Mouse (Mus musculus): Measurements from ENCODE around the gene Akirin1. TPM values are rescaled to one million over a fixed set of nuclear protein-coding genes. Genes with fewer than 3 reads are reported as not detected.
A peak's percentile ranks its signal among the peaks of the same experiment; 100 is the strongest.

The Akirin1 gene
- polyA plus RNA-seq, 1 experiment from 2014 or later: 48.4 TPM

DNA sequence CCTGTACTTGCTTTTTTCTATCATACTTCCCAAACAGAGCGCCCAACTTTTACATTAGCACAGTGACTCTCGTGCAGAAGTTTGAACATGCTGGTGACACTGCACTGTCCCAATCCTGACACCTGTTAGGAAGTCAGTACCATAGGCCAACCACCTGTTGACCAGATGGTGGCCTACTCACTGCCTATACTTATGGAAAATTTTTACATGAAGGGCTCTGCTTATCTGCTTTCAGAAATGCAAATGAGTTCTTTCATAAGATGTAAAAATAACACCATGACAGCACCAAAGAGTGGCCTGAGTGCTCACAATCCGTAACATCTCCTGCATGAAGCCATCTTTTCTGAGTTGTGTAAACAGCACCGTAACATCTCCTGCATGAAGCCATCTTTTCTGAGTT lies 11.4 kb downstream of the Akirin1 start:
- Histone ChIP-seq H3K4me2 (ENCODE audit: low read length) (no peak overlapping the region), H3K4me3 (ENCODE audit: low read depth, low read length) (no peak overlapping the region), H3K36me3 (ENCODE audit: control insufficient read depth, insufficient read depth, low read length) (peaks cover 77% of the 10 kb centered on the region), H3K9me3 (ENCODE audit: control insufficient read depth, low read length) (no peaks in the 10 kb centered on the region), H3K4me1 (replicated peaks; ENCODE audit: control insufficient read depth, insufficient read depth, low read length) (no peaks in the 10 kb centered on the region), H3K9ac (ENCODE audit: low read length) (no peak overlapping the region), H3K27ac (ENCODE audit: low read depth) (no peak overlapping the region), H3K27me3 (replicated peaks; ENCODE audit: control insufficient read depth, insufficient read depth, low read length) (no peaks in the 10 kb centered on the region)
- WGBS: 87% methylated on average over 4 of the region's 4 CpGs
- ATAC-seq (replicated peaks; ENCODE audit: low FRiP score, low TSS enrichment, low read depth) (no peak), DNase-seq (ENCODE audit: low spot score) (no peak)

- Histone ChIP-seq H3K9me3 (ENCODE audit: control insufficient read depth, low read length) (no peaks in the 10 kb centered on the region), H3K9ac (ENCODE audit: low read length) (no peak overlapping the region), H3K27ac (ENCODE audit: low read depth) (no peak overlapping the region), H3K27me3 (replicated peaks; ENCODE audit: control insufficient read depth, insufficient read depth, low read length) (no peaks in the 10 kb centered on the region), H3K4me1 (replicated peaks; ENCODE audit: control insufficient read depth, insufficient read depth, low read length) (no peaks in the 10 kb centered on the region), H3K4me3 (ENCODE audit: low read depth, low read length) (no peak overlapping the region), H3K36me3 (ENCODE audit: control insufficient read depth, insufficient read depth, low read length) (peaks cover 39% of the 10 kb centered on the region), H3K4me2 (ENCODE audit: low read length) (no peak overlapping the region)
- DNase-seq (ENCODE audit: low spot score): no peak
- ATAC-seq (replicated peaks; ENCODE audit: low FRiP score, low TSS enrichment, low read depth): no peak
- 87% methylated on average over 9 of the region's 9 CpGs for WGBS
These were observed 16.6 kb downstream of the Akirin1 start for GRCm38 (mm10) chr4:123733532-123733931.

DNA sequence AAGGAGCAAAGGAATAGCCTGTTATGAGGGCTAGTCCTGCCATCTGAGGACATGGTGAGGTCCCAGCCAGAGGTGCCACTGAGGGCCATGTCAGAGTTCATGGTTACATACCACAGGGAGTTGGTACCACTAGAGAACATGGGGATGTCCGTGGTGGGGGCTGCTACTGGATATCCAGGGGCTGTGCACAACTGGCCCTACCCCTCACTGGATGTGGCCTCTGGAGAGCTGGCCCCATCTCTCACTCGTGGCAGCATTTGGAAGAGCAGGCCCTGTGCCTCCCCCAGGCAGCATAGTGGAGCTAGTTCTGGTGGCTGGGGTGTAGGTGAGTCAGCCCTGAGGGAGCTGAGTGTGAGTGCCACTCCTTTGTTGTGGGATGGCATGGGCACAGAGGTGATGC lies 17.2 kb downstream of the Akirin1 start:
- H3K9ac ChIP-seq (ENCODE audit: low read length): no peak overlapping the region
- no peak for ATAC-seq (replicated peaks; ENCODE audit: low FRiP score, low TSS enrichment, low read depth)
- H3K36me3 ChIP-seq (ENCODE audit: control insufficient read depth, insufficient read depth, low read length): peaks cover 33% of the 10 kb centered on the region
- WGBS: 78% methylated on average over 2 of the region's 2 CpGs
- H3K4me3 ChIP-seq (ENCODE audit: low read depth, low read length): no peak overlapping the region
- H3K4me2 ChIP-seq (ENCODE audit: low read length): no peak overlapping the region
- DNase-seq (ENCODE audit: low spot score): no peak
- no peaks in the 10 kb centered on the region for H3K27me3 ChIP-seq (replicated peaks; ENCODE audit: control insufficient read depth, insufficient read depth, low read length)
- no peaks in the 10 kb centered on the region for H3K4me1 ChIP-seq (replicated peaks; ENCODE audit: control insufficient read depth, insufficient read depth, low read length)
- H3K27ac ChIP-seq (ENCODE audit: low read depth): no peak overlapping the region
- no peaks in the 10 kb centered on the region for H3K9me3 ChIP-seq (ENCODE audit: control insufficient read depth, low read length)

GRCm38 (mm10) chr4:123732163-123732910 lies 17.8 kb downstream of the Akirin1 start:
- Histone ChIP-seq H3K4me1 (replicated peaks; ENCODE audit: control insufficient read depth, insufficient read depth, low read length) (no peaks in the 10 kb centered on the region), H3K27me3 (replicated peaks; ENCODE audit: control insufficient read depth, insufficient read depth, low read length) (no peaks in the 10 kb centered on the region), H3K4me2 (ENCODE audit: low read length) (no peak overlapping the region), H3K4me3 (ENCODE audit: low read depth, low read length) (no peak overlapping the region), H3K9me3 (ENCODE audit: control insufficient read depth, low read length) (no peaks in the 10 kb centered on the region), H3K27ac (ENCODE audit: low read depth) (no peak overlapping the region), H3K36me3 (ENCODE audit: control insufficient read depth, insufficient read depth, low read length) (peaks cover 27% of the 10 kb centered on the region), H3K9ac (ENCODE audit: low read length) (no peak overlapping the region)
- 89% methylated on average over 4 of the region's 4 CpGs for WGBS
- ATAC-seq (replicated peaks; ENCODE audit: low FRiP score, low TSS enrichment, low read depth) (no peak), DNase-seq (ENCODE audit: low spot score) (no peak)

DNA sequence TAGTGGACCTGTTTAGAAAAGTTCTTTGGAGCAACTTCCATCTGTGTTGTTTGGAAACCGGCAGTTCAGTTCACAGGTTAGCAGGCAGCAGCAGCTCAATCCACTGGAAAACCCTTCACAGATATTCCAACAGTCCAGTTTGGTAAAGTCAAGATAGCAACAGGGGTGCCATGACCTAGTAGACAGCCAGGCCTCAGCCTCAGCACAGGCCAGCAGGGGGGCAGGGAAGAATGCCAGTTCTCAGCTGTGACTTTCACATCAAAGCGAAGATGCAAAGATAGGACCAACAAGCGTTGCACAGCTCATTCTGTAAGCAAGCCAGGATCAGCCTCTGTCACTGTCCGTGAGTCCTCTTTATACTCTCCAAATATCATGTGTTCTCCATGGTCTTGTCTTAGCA lies 28.4 kb downstream of the Akirin1 start:
- Histone ChIP-seq H3K4me1 (replicated peaks; ENCODE audit: control insufficient read depth, insufficient read depth, low read length) (0 out of 2 replicates have a peak, but pooled peaks cover 2% of the 10 kb centered on the region), H3K27ac (ENCODE audit: low read depth) (no peak overlapping the region), H3K27me3 (replicated peaks; ENCODE audit: control insufficient read depth, insufficient read depth, low read length) (no peaks in the 10 kb centered on the region), H3K4me3 (ENCODE audit: low read depth, low read length) (no peak overlapping the region), H3K9ac (ENCODE audit: low read length) (no peak overlapping the region), H3K36me3 (ENCODE audit: control insufficient read depth, insufficient read depth, low read length) (no peaks in the 10 kb centered on the region), H3K9me3 (ENCODE audit: control insufficient read depth, low read length) (no peaks in the 10 kb centered on the region), H3K4me2 (ENCODE audit: low read length) (no peak overlapping the region)
- DNase-seq (ENCODE audit: low spot score) (no peak), ATAC-seq (replicated peaks; ENCODE audit: low FRiP score, low TSS enrichment, low read depth) (no peak)
- 88% methylated on average over 4 of the region's 4 CpGs for WGBS

DNA sequence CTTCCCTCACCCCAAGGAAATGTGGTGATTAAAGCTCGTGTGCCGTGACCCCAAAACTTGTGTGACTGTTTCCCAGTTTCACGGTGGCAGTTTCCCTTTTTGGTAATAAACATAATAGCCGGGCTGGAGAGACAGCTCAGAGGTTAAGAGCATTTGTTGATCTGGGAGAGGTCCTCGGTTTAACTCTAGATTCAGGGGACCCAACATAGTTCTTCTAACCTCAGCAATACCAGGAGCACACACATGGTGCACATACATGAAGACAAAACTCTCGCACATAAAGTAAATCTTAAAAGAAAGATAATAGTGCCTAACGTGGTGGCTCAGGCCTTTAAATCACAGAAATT lies 31.7 kb downstream of the Akirin1 start:
- no peak for DNase-seq (ENCODE audit: low spot score)
- 0 out of 2 replicates have a peak, but pooled peaks have one; percentile 28 for ATAC-seq (replicated peaks; ENCODE audit: low FRiP score, low TSS enrichment, low read depth)
- 22% methylated on average over 7 of the region's 7 CpGs for WGBS

GRCm38 (mm10) chr4:123717574-123718433 lies 32.3 kb downstream of the Akirin1 start, which contains the start of gene Ndufs5:
Gene Ndufs5 (minus strand): TSS chr4:123718202.
- Histone ChIP-seq H3K4me1 (replicated peaks; ENCODE audit: control insufficient read depth, insufficient read depth, low read length) (0 out of 2 replicates have a peak, but pooled peaks cover 2% of the 10 kb centered on the region), H3K9ac (ENCODE audit: low read length) (peak within 1 kb of the TSS; percentile 84), H3K4me3 (ENCODE audit: low read depth, low read length) (peak within 1 kb of the TSS; percentile 54), H3K27ac (ENCODE audit: low read depth) (no peak within 1 kb of the TSS), H3K36me3 (ENCODE audit: control insufficient read depth, insufficient read depth, low read length) (peaks cover 18% of the 10 kb centered on the region), H3K4me2 (ENCODE audit: low read length) (peak within 1 kb of the TSS; percentile 53), H3K27me3 (replicated peaks; ENCODE audit: control insufficient read depth, insufficient read depth, low read length) (no peaks in the 10 kb centered on the region), H3K9me3 (ENCODE audit: control insufficient read depth, low read length) (no peaks in the 10 kb centered on the region)
- WGBS: under 1% methylated on average over 40 of the region's 40 CpGs
- DNase-seq (ENCODE audit: low spot score): peak; percentile 95
- ATAC-seq (replicated peaks; ENCODE audit: low FRiP score, low TSS enrichment, low read depth): peak; percentile 94

More for the DNA sequence above, 31.7 kb downstream of the Akirin1 start:
- Histone ChIP-seq H3K9me3 (ENCODE audit: control insufficient read depth, low read length) (no peaks in the 10 kb centered on the region), H3K36me3 (ENCODE audit: control insufficient read depth, insufficient read depth, low read length) (peaks cover 18% of the 10 kb centered on the region), H3K27me3 (replicated peaks; ENCODE audit: control insufficient read depth, insufficient read depth, low read length) (no peaks in the 10 kb centered on the region), H3K27ac (ENCODE audit: low read depth) (no peak overlapping the region), H3K4me2 (ENCODE audit: low read length) (peak overlapping the region; percentile 53), H3K9ac (ENCODE audit: low read length) (peak overlapping the region; percentile 84), H3K4me3 (ENCODE audit: low read depth, low read length) (peak overlapping the region; percentile 54), H3K4me1 (replicated peaks; ENCODE audit: control insufficient read depth, insufficient read depth, low read length) (0 out of 2 replicates have a peak, but pooled peaks cover 2% of the 10 kb centered on the region)

DNA sequence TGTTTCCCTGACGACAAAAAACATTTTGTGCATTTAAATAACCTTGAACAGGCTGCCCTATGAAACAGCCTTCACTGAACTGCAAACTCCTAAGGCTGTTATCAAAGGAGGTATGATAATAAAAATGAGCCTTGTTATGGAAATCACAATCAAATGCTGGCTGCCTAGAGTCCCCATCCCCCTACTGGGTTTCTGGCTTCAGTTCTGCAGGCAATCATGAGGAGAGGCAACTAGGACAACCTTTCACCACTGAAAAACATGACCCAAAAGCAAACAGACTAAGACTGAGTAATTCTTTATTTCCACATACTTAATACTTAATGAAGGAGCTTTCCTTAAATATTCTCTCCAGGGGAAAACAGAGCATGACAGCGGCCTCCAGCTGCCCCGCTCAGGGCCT lies 37.7 kb downstream of the Akirin1 start:
- no peaks in the 10 kb centered on the region for H3K27me3 ChIP-seq (replicated peaks; ENCODE audit: control insufficient read depth, insufficient read depth, low read length)
- H3K9ac ChIP-seq (ENCODE audit: low read length): no peak overlapping the region
- DNase-seq (ENCODE audit: low spot score) (no peak), ATAC-seq (replicated peaks; ENCODE audit: low FRiP score, low TSS enrichment, low read depth) (no peak)
- 96% methylated on average over 1 of the region's 3 CpGs for WGBS
- peaks cover 18% of the 10 kb centered on the region for H3K36me3 ChIP-seq (ENCODE audit: control insufficient read depth, insufficient read depth, low read length)
- H3K4me2 ChIP-seq (ENCODE audit: low read length): no peak overlapping the region
- no peak overlapping the region for H3K4me3 ChIP-seq (ENCODE audit: low read depth, low read length)
- H3K9me3 ChIP-seq (ENCODE audit: control insufficient read depth, low read length): no peaks in the 10 kb centered on the region
- H3K27ac ChIP-seq (ENCODE audit: low read depth): no peak overlapping the region
- H3K4me1 ChIP-seq (replicated peaks; ENCODE audit: control insufficient read depth, insufficient read depth, low read length): 0 out of 2 replicates have a peak, but pooled peaks cover 2% of the 10 kb centered on the region
